ENCODE assay signal across 15 mouse cellular contexts in genomic region chr7:96262182-96262581, GRCm38 (mm10).
"Had no signal": no experiment of that assay in that cellular context is flagged by ENCODE, and none has a peak within 500 bp of the region (broad histone marks: within the 10 kb centered on the region; RNA-seq: fewer than 3 reads in every experiment).

No protein-coding gene starts in this region.

- H3K4me3 ChIP-seq: neural tube, embryonic 15.5 days; stomach, embryonic 15.5 days had no signal

- H3K4me1 ChIP-seq: stomach, embryonic 15.5 days had no signal

- H3K27ac ChIP-seq: neural tube, embryonic 15.5 days; stomach, embryonic 15.5 days; stomach, postnatal 0 days had no signal

- H3K4me2 ChIP-seq: neural tube, embryonic 15.5 days; stomach, embryonic 15.5 days had no signal

- H3K27me3 ChIP-seq: neural tube, embryonic 15.5 days; stomach, embryonic 15.5 days had no signal

- H3K9me3 ChIP-seq: neural tube, embryonic 15.5 days; stomach, embryonic 15.5 days had no signal

- H3K9ac ChIP-seq: neural tube, embryonic 15.5 days; stomach, embryonic 15.5 days had no signal

- DNase-seq: retina, postnatal 1 day; right cerebral cortex, adult 18-20 months; right cerebral cortex, postnatal 14 days; right cerebral cortex, postnatal 25 days; right cerebral cortex, postnatal 4 days; spleen, adult 18-20 months; thymus, adult 18-20 months; thymus, adult 2 months; thymus, postnatal 14 days; thymus, postnatal 25 days; thymus, postnatal 36 days; thymus, postnatal 4 days had no signal

- H3K36me3 ChIP-seq: neural tube, embryonic 15.5 days; stomach, embryonic 15.5 days had no signal
